Mouse (Mus musculus): ENCODE measurements around the gene Nol3.
"Not testable (repeated sequence)": the region's sequence is repeated elsewhere in the genome, so short reads cannot be mapped to it uniquely, and the experiment has no call there.

Gene Nol3

GRCm38 (mm10) chr8:105275840-105276239 lies at the start of gene Nol3:
TSS of gene Nol3 (plus strand) at chr8:105276140.
- in situ Hi-C loops (cut with MboI, MseI): no loop called here

DNA sequence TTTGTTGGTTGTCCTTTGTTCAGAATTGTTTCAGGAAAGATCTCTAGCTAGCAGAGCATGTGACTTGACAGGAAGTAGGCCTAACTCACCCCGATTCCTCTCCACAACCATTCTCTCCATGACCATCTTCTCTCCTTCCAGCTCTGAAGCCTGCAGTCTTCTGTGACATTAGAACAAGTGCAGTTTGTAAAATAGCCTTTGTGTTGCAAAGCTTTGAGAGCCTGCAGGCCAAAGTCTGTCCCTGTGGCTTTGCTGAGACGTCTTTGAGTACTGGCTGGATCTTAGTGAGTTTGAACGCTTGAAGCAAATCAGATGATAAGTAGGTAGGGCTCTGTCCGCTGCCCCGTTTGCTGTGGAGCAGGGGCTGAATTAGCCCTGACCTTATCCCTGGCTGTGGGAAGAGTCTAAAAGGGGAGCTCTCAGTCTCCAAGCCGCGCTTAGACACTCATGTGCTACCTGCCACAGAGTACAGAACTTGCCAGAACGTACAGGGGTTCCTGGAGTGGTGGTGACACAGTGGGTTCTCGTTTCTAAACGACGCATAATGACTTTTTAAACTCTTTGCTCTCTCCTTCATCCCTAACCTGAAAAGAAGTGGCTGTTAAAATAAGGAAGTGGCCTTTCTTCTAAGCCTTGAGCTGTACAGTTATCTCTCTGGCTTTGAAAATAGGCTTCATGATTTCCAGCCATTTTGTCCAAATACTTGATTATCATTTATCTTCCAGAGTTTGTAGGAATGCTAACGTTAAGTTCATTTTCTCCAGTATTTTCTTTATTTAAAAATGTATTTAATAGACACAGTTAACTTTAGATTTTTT lies 44.2 kb upstream of the Nol3 start:
- in situ Hi-C loops (cut with MboI, MseI): no loop called here

DNA sequence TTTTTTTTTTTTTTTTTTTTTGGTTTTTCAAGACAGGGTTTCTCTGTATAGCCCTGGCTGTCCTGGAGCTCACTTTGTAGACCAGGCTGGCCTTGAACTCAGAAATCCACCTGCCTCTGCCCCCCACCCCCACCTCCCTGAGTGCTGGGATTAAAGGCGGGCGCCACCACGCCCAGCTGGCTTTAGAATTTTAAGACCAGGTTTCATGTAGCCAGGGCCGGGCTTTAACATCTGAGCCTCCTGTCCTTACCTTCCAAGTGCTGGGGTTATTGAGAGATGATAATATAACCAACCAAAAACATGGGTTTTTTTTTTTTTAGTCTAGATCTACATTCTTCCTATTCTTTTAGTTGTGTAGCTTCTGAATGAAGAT lies 43.6 kb upstream of the Nol3 start:
- in situ Hi-C loops (cut with MboI, MseI): not testable (repeated sequence)

GRCm38 (mm10) chr8:105233126-105233935 lies 42.6 kb upstream of the Nol3 start:
- in situ Hi-C loops (cut with MboI, MseI): no loop called here

- in situ Hi-C loops (cut with MboI, MseI): no loop called here
These were observed 40.7 kb upstream of the Nol3 start for GRCm38 (mm10) chr8:105235206-105235605.

- in situ Hi-C loops (cut with MboI, MseI): no loop called here
These were observed 38.3 kb upstream of the Nol3 start for GRCm38 (mm10) chr8:105237442-105238142.

- in situ Hi-C loops (cut with MboI, MseI): no loop called here
These were observed 34.9 kb upstream of the Nol3 start for GRCm38 (mm10) chr8:105241016-105241415.

GRCm38 (mm10) chr8:105251954-105252353 lies 24.0 kb upstream of the Nol3 start:
- in situ Hi-C loops (cut with MboI, MseI): loop anchor here (25.0 kb wide), 1 partner anchor 615 kb away; the partner anchor contains the start of genes Ciao2b and Rrad

DNA sequence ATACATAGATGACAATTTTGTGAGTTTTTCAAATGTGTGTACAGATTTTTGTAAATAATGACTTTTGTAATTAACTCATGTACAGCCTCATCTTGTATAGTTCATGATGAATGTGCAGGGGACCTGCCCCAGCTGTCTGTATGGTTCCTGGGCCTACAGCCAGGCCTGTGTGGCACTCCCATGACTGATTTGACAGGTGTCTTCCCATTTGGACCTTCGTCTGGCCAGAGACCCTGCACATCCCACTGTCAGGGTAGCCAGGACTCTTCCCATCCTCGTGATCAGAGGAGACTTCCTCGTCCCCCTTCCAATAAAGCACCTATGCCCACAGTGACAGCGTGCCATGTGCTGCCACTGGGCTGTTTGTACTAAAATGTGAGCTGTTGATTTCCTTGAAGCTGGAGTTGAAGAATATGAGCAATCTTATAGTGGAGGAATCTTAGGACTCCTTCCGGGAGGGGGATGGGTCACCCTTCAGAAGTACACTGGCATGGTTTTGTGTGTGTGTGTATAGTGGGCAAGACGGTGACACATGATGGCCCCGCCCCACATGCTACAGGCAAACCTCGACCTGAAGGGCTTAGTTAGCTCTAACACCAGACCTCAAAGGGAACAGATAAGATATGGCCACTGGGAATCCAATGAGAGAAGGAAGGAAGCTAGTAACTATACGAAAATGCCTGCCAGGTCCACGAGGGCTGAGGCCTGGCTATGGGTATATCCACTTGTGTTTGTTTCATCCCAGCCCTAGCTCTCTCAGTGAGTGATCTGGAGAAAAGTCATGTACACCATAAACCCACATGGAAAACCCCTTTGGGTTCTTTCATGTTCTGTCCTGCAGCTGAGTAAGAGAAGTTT lies 23.0 kb upstream of the Nol3 start:
- in situ Hi-C loops (cut with MboI, MseI): loop anchor here (25.0 kb wide), 1 partner anchor 616 kb away; the partner anchor contains the start of genes Ciao2b and Rrad

GRCm38 (mm10) chr8:105253766-105254151 lies 22.2 kb upstream of the Nol3 start:
- in situ Hi-C loops (cut with MboI, MseI): loop anchor here (25.0 kb wide), 1 partner anchor 616 kb away; the partner anchor contains the start of genes Ciao2b and Rrad

DNA sequence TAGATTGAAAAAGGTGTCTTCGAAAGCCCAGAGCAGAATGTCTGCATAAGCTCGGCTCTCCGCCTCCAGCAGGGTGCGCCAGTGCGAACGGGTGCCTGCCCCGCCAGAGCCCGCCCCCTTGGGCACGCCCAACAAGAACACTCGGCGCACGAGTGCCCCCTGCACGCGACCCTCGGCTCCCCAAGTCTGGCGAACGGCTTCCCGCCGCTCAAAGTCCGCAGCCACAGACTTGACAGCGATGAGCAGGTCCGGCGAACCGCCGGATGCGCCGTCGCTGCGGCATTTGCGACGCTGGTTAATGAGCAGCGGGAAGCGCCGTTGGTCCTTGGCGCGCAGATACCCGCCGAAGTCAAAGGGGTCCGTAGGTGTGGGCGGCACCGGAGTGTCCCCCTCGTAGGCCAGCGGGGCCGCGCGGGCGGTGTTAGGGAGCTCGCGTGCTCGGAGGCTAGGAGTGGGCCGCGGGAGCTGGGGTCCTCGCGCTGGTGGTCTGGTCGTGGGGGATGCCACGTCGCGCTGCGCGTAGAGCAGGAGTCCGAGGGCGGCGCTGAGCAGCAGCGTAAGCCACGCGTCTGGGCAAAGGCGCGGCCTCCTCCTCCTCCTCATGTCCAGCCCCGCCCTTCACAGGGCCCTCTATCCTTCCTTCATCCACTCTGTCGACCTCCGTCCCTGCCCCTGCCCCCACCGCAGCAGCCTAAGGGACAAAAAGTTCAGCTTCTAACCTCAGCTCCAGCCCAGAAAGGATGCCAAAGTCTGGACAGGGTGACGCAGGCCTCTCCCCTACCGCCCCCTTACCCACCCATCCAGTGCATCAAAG lies 21.6 kb upstream of the Nol3 start:
- in situ Hi-C loops (cut with MboI, MseI): loop anchor here (25.0 kb wide), 1 partner anchor 617 kb away; the partner anchor contains the start of genes Ciao2b and Rrad

DNA sequence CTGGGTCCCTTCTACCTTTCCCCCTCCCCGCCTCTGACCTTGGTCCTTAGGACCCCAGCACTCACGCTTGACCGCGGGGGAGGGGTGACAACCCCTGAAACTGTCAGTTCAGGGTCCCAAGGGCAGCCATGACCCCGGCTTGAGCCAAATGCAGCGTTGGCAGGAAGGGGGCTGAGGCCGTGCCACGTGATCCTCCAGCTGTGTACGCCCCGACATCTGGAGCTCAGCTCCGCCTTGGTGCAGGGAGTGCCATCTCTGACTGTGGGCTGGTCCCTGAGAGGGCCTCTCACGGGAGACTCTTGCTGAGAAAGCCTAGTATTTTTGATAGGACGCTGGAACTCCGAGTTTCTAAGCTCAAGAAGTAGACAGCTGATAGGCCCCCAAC lies 21.0 kb upstream of the Nol3 start, which contains the start of gene B3gnt9:
Gene B3gnt9 (minus strand): TSS at position 188 of the 385 bp plus-strand sequence.
- in situ Hi-C loops (cut with MboI, MseI): loop anchor here (25.0 kb wide), 1 partner anchor 618 kb away; the partner anchor contains the start of genes Ciao2b and Rrad

- in situ Hi-C loops (cut with MboI, MseI): loop anchor here (25.0 kb wide), 1 partner anchor 620 kb away; the partner anchor contains the start of genes Ciao2b and Rrad
These were observed 18.4 kb upstream of the Nol3 start for GRCm38 (mm10) chr8:105257318-105258114.

- in situ Hi-C loops (cut with MboI, MseI): loop anchor here (25.0 kb wide), 1 partner anchor 622 kb away; the partner anchor contains the start of genes Ciao2b and Rrad
These were observed 16.8 kb upstream of the Nol3 start for GRCm38 (mm10) chr8:105258911-105259720.

DNA sequence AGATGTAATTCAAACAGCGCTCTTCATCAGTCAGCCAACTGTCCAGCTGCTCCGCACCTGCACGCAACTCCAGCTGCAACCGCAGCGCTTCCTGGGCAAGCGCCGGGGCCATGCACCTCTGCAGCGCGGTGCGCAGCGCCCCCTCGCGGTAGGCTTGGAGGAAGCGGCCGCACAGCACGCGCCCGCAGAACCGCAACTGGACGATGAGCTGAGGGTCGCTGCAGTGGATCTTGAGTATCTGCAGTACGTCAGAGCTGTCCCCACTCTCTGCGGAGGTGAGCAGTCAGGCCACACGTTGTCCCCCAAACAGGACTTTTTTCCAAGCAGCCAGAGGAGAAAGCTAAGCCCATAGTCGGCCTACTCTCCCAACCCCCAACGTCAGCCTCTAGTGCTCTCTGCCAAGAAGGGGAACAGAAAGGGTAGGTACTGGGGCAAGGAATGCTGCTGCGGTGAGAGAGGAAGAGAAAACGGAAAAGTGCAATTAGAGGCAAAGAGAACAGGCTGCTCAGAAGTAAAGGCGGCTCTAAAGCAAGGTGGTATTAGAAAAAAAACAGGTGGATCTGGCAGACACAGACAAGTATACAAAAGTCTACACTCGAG lies 16.1 kb upstream of the Nol3 start:
- in situ Hi-C loops (cut with MboI, MseI): loop anchor here (25.0 kb wide), 1 partner anchor 623 kb away; the partner anchor contains the start of genes Ciao2b and Rrad

DNA sequence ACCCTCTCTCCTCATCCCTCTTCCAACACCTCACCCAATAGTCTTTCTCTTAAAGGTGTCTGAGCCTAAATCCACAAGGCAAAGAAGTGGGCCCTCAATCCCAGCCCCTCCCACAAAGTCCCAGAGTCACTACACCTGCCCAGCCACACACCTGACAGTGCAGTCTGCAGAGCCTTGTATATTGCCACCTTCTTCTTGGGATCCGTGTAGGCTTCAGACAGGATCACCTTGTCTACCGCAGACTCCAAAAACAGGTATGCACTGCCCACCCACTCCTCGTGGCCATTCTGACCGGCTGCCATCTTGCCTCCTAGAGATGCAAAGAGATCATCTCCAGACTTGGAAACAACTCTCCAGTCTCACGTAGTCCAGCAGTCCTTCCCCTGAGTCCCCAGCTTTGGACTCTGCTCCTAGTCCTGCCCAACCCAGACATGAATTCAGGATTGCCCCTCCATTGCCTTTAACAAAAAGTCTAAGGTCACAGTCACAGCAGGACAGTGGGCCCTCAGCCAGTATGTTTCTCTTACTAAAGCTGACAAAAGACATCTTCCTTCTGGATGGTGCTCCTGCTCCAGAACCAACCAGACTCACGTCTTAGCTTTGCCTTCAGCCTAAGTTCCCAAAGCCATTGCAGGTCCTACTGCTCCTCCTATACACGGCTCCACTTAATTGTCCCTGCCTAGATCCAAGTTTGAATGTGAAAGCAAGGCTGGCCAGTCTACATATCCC lies 15.4 kb upstream of the Nol3 start:
- in situ Hi-C loops (cut with MboI, MseI): loop anchor here (25.0 kb wide), 1 partner anchor 623 kb away; the partner anchor contains the start of genes Ciao2b and Rrad
